ENCODE assay signal across 28 mouse cellular contexts in the genomic region with DNA sequence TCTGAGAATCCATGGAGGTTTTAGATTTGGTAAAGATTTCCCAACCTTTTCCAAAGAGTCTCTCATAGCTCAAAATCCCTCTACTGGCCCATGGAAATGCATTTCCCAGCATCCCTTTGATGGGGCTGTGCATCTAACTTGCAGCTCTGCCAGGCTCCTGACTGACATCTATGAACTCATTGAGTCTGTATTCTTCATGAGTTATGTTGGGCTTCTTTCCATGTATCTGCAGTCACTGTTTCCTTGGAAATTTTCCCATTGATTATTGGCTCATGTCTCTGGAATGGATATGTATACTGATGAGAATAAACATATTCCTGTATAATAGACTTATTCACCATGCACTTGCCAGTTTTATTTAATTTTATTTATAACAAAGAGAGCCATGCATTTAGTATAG. TPM values are rescaled to one million over a fixed set of nuclear protein-coding genes. Genes with fewer than 3 reads are reported as not detected.
"Had no signal": no experiment of that assay in that cellular context is flagged by ENCODE, and none has a peak within 500 bp of the region (broad histone marks: within the 10 kb centered on the region; RNA-seq: fewer than 3 reads in every experiment).

No protein-coding gene starts in this region.

- H3K27me3 ChIP-seq: kidney, embryonic 15.5 days; limb, embryonic 13.5 days; liver, embryonic 13.5 days had no signal

- H3K4me3 ChIP-seq: kidney, embryonic 15.5 days; limb, embryonic 13.5 days; liver, embryonic 13.5 days; megakaryocyte, embryonic 14.5 days had no signal

- H3K9ac ChIP-seq: kidney, embryonic 15.5 days; limb, embryonic 13.5 days; liver, embryonic 13.5 days; lung, embryonic 14.5 days had no signal

- H3K9me3 ChIP-seq: kidney, embryonic 15.5 days; limb, embryonic 13.5 days; liver, embryonic 13.5 days; megakaryocyte, embryonic 14.5 days had no signal

- H3K36me3 ChIP-seq: kidney, embryonic 15.5 days; limb, embryonic 13.5 days; liver, embryonic 13.5 days had no signal

- H3K27ac ChIP-seq: kidney, embryonic 15.5 days; limb, embryonic 13.5 days; liver, embryonic 13.5 days had no signal

- DNase-seq: kidney, adult 11 months; kidney, adult 8-10 months; kidney, postnatal 10 days; kidney, postnatal 36 days; left cerebral cortex, postnatal 4 days; liver, embryonic 13.5 days; lung, embryonic 14.5 days; lung, postnatal 10 days; lung, postnatal 36 days; midbrain, embryonic 14.5 days; right cerebral cortex, postnatal 4 days; thymus, adult 18-20 months; thymus, postnatal 36 days had no signal

- H3K4me1 ChIP-seq: kidney, embryonic 15.5 days; limb, embryonic 13.5 days; liver, embryonic 13.5 days had no signal

- H3K4me2 ChIP-seq: kidney, embryonic 15.5 days; limb, embryonic 13.5 days; liver, embryonic 13.5 days; lung, embryonic 14.5 days; midbrain, embryonic 11.5 days had no signal

RNA-seq across cellular contexts. Expression of a gene that starts 11.7 kb away (rescaled TPM):
- total RNA-seq: layer of hippocampus, adult 8-10 months; layer of hippocampus, postnatal 25 days; left cerebral cortex, adult 18-20 months; left cerebral cortex, postnatal 10 days; left cerebral cortex, postnatal 4 days; liver, adult 2 months; midbrain, postnatal 0 days had no signal
- polyA plus RNA-seq: liver, adult 2 months; liver, embryonic 13.5 days; liver, embryonic 16.5 days; midbrain, embryonic 11.5 days; midbrain, embryonic 14.5 days; midbrain, postnatal 0 days; neural tube, embryonic 14.5 days; testis, adult 2 months had no signal

RNA-seq across cellular contexts. Expression of a gene that starts 20.1 kb away (rescaled TPM):
- total RNA-seq: layer of hippocampus, adult 8-10 months; layer of hippocampus, postnatal 25 days; left cerebral cortex, adult 18-20 months; left cerebral cortex, postnatal 10 days; left cerebral cortex, postnatal 4 days; liver, adult 2 months; midbrain, postnatal 0 days had no signal
- polyA plus RNA-seq: kidney, embryonic 15.5 days; liver, adult 2 months; liver, embryonic 13.5 days; liver, embryonic 16.5 days; midbrain, embryonic 11.5 days; midbrain, embryonic 14.5 days; neural tube, embryonic 11.5 days; neural tube, embryonic 14.5 days; stomach, embryonic 14.5 days; testis, adult 2 months had no signal

RNA-seq across cellular contexts. Expression of a gene that starts 37.7 kb away (rescaled TPM):
- total RNA-seq: layer of hippocampus, postnatal 25 days; left cerebral cortex, postnatal 10 days; midbrain, postnatal 0 days had no signal
- polyA plus RNA-seq: neural tube, embryonic 14.5 days had no signal

RNA-seq across cellular contexts. Expression of a gene that starts 46.9 kb away (rescaled TPM):
- total RNA-seq: left cerebral cortex, postnatal 10 days; left cerebral cortex, postnatal 4 days; midbrain, postnatal 0 days had no signal
- polyA plus RNA-seq: kidney, embryonic 15.5 days; lung, embryonic 14.5 days; midbrain, embryonic 14.5 days; testis, adult 2 months had no signal
